Mouse (Mus musculus): Measurements from ENCODE around the gene Lmtk2. TPM values are rescaled to one million over a fixed set of nuclear protein-coding genes. Genes with fewer than 3 reads are reported as not detected.
A peak's percentile ranks its signal among the peaks of the same experiment; 100 is the strongest.

The Lmtk2 gene
- polyA plus RNA-seq, 1 experiment from 2014 or later: 4.9 TPM

- ATAC-seq (replicated peaks; ENCODE audit: low FRiP score, low read depth): no peak; the same call in 1 of the 2 replicates
- TF ChIP-seq CTCF (IDR thresholded peaks at IDR 0.05; ENCODE audit: low read depth): peak; percentile 65
- Histone ChIP-seq H3K27me3 (ENCODE audit: insufficient read depth, low read length) (no peaks in the 10 kb centered on the region), H3K36me3 (ENCODE audit: insufficient read depth, low read length) (no peaks in the 10 kb centered on the region), H3K4me1 (replicated peaks; ENCODE audit: insufficient read depth, low read length) (no peaks in the 10 kb centered on the region), H3K27ac (no peak overlapping the region), H3K9me3 (replicated peaks; ENCODE audit: low read length) (no peaks in the 10 kb centered on the region), H3K9ac (ENCODE audit: low read depth, low read length) (no peak overlapping the region), H3K4me2 (ENCODE audit: low read length) (no peak overlapping the region), H3K4me3 (replicated peaks; ENCODE audit: low read depth, low read length) (no peak overlapping the region)
- WGBS: 80% methylated on average over 1 of the region's 1 CpGs
- peak; percentile 40 for DNase-seq (ENCODE audit: low spot score)
These were observed 131.2 kb downstream of the Lmtk2 start for GRCm38 (mm10) chr5:144231410-144231809.

GRCm38 (mm10) chr5:144232531-144232930, 132.3 kb downstream of the Lmtk2 start:
- Histone ChIP-seq H3K27ac (no peak overlapping the region), H3K4me3 (replicated peaks; ENCODE audit: low read depth, low read length) (no peak overlapping the region), H3K4me1 (replicated peaks; ENCODE audit: insufficient read depth, low read length) (no peaks in the 10 kb centered on the region), H3K27me3 (ENCODE audit: insufficient read depth, low read length) (no peaks in the 10 kb centered on the region), H3K9ac (ENCODE audit: low read depth, low read length) (no peak overlapping the region), H3K9me3 (replicated peaks; ENCODE audit: low read length) (no peaks in the 10 kb centered on the region), H3K36me3 (ENCODE audit: insufficient read depth, low read length) (no peaks in the 10 kb centered on the region), H3K4me2 (ENCODE audit: low read length) (no peak overlapping the region)
- WGBS: 87% methylated on average over 5 of the region's 5 CpGs
- ATAC-seq (replicated peaks; ENCODE audit: low FRiP score, low read depth) (no peak), DNase-seq (ENCODE audit: low spot score) (no peak)
- TF ChIP-seq CTCF (IDR thresholded peaks at IDR 0.05; ENCODE audit: low read depth): no peak

- no peak overlapping the region for H3K4me2 ChIP-seq (ENCODE audit: low read length)
- H3K36me3 ChIP-seq (ENCODE audit: insufficient read depth, low read length): no peaks in the 10 kb centered on the region
- no peak for ATAC-seq (replicated peaks; ENCODE audit: low FRiP score, low read depth)
- WGBS: 68% methylated on average over 6 of the region's 6 CpGs
- H3K9me3 ChIP-seq (replicated peaks; ENCODE audit: low read length): no peaks in the 10 kb centered on the region
- no peaks in the 10 kb centered on the region for H3K27me3 ChIP-seq (ENCODE audit: insufficient read depth, low read length)
- no peak overlapping the region for H3K9ac ChIP-seq (ENCODE audit: low read depth, low read length)
- H3K4me1 ChIP-seq (replicated peaks; ENCODE audit: insufficient read depth, low read length): no peaks in the 10 kb centered on the region
- no peak overlapping the region for H3K27ac ChIP-seq
- no peak for TF ChIP-seq CTCF (IDR thresholded peaks at IDR 0.05; ENCODE audit: low read depth)
- DNase-seq (ENCODE audit: low spot score): no peak
- no peak overlapping the region for H3K4me3 ChIP-seq (replicated peaks; ENCODE audit: low read depth, low read length)
These were observed 134.0 kb downstream of the Lmtk2 start for GRCm38 (mm10) chr5:144234222-144234621.

- Histone ChIP-seq H3K27ac (no peak overlapping the region), H3K9me3 (replicated peaks; ENCODE audit: low read length) (no peaks in the 10 kb centered on the region), H3K4me3 (replicated peaks; ENCODE audit: low read depth, low read length) (no peak overlapping the region), H3K4me2 (ENCODE audit: low read length) (no peak overlapping the region), H3K4me1 (replicated peaks; ENCODE audit: insufficient read depth, low read length) (no peaks in the 10 kb centered on the region), H3K36me3 (ENCODE audit: insufficient read depth, low read length) (no peaks in the 10 kb centered on the region), H3K27me3 (ENCODE audit: insufficient read depth, low read length) (no peaks in the 10 kb centered on the region), H3K9ac (ENCODE audit: low read depth, low read length) (no peak overlapping the region)
- no peak for TF ChIP-seq CTCF (IDR thresholded peaks at IDR 0.05; ENCODE audit: low read depth)
- no peak for DNase-seq (ENCODE audit: low spot score)
- ATAC-seq (replicated peaks; ENCODE audit: low FRiP score, low read depth): no peak
- 83% methylated on average over 7 of the region's 7 CpGs for WGBS
These were observed 134.5 kb downstream of the Lmtk2 start for GRCm38 (mm10) chr5:144234714-144235113.

Other genes starting within 250 kb of the Lmtk2 start
- gene Ankrd61, start 202.8 kb upstream of the Lmtk2 start, polyA plus RNA-seq (2015; fragmentation: Nextera tagmentation; extraction: Ambion mirVana): 0.22 and 0.29 TPM in 2 replicates
- gene Aimp2, start 190.6 kb upstream of the Lmtk2 start, polyA plus RNA-seq (2015; fragmentation: Nextera tagmentation; extraction: Ambion mirVana): 76.6 and 81.9 TPM in 2 replicates
- gene Pms2, start 190.5 kb upstream of the Lmtk2 start, polyA plus RNA-seq (2015; fragmentation: Nextera tagmentation; extraction: Ambion mirVana): 14.8 and 16.7 TPM in 2 replicates
- 0.22 and 0.78 TPM in 2 replicates for gene Gm42421, start 172.3 kb upstream of the Lmtk2 start, polyA plus RNA-seq (2015; fragmentation: Nextera tagmentation; extraction: Ambion mirVana)
- gene Rsph10b, start 167.4 kb upstream of the Lmtk2 start, polyA plus RNA-seq (2015; fragmentation: Nextera tagmentation; extraction: Ambion mirVana): 1.7 and 1.8 TPM in 2 replicates
- 78.5 and 78.9 TPM in 2 replicates for gene Ccz1, start 85.6 kb upstream of the Lmtk2 start, polyA plus RNA-seq (2015; fragmentation: Nextera tagmentation; extraction: Ambion mirVana)
- 4.5 and 5.9 TPM in 2 replicates for gene Ocm, start 73.8 kb upstream of the Lmtk2 start, polyA plus RNA-seq (2015; fragmentation: Nextera tagmentation; extraction: Ambion mirVana)
- gene Bhlha15, start 89.8 kb downstream of the Lmtk2 start, polyA plus RNA-seq (2015; fragmentation: Nextera tagmentation; extraction: Ambion mirVana): 0.54 and 0.60 TPM in 2 replicates
- gene Tecpr1, start 123.2 kb downstream of the Lmtk2 start, polyA plus RNA-seq (2015; fragmentation: Nextera tagmentation; extraction: Ambion mirVana): 15.3 and 17.4 TPM in 2 replicates
- gene Bri3, start 144.0 kb downstream of the Lmtk2 start, polyA plus RNA-seq (2015; fragmentation: Nextera tagmentation; extraction: Ambion mirVana): 205 and 224 TPM in 2 replicates

Data from kidney, postnatal 0 days (tissue).